9 mouse cellular contexts compared by ENCODE assay signal in the genomic region with DNA sequence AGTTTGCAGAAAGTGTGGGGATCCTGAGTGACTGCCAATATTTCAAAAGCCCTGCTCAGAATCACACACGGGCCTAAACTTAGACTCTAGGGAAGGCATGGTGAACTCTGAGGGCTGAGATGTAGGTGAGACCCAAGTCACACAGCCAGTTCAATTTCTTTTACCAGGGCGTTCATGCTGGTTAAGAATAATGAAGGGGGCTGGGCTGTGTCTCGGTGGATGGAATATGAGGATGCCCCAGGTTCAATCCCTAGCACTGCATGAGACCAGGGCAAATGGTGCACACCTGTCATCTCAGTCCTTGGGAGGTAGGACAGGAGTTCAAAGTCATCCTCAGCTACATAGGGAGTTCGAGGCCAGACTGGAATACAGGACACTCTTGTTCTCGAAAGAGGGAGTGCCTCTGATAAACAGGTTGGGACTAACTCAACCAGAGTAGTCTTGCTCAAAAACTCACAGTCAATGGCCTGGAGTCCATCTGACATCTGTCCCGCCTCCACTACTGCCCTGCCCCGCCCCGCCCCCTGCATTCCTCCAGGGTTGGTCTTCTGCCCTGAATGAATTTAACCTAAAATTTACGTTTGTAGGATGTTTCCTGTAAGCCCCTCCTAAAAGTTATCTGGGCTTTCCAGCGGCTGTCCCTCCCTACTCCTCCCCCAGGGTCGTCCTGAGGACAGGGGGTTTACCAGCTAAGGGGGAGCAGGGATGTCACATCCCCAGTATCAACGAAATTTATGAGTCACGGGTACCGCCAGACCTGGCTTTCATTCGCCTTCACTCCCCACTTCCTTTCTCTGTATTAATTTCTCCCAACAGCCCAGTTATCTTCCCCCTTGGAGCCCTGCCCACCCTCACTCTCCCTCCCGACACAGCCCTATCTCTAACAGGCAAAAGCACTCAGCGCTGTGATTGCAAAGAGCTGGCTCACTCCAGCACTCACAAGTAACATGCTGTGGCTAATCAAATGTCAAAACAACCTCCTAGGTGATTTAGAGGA. TPM values are rescaled to one million over a fixed set of nuclear protein-coding genes. Genes with fewer than 3 reads are reported as not detected.
DNase-seq lines count a peak whose midpoint lies in the region; ATAC-seq lines count a peak whose summit lies in the region.
"Had no signal": no experiment of that assay in that cellular context is flagged by ENCODE, and none has a peak within 500 bp of the region (broad histone marks: within the 10 kb centered on the region; RNA-seq: fewer than 3 reads in every experiment).

No protein-coding gene starts in this region.

- peaks cover 66% of the 10 kb centered on the region for H3K27me3 ChIP-seq in limb, embryonic 12.5 days
- H3K27me3 ChIP-seq in limb, embryonic 10.5 days (ENCODE audit: low read depth, poor library complexity, severe bottlenecking), result peaks cover 80% of the 10 kb centered on the region
- H3K27me3 ChIP-seq in forebrain, embryonic 15.5 days, result no peaks in the 10 kb centered on the region
- H3K27me3 ChIP-seq: Patski had no signal

- WGBS in limb, embryonic 12.5 days, result 25% methylated on average over 17 of the region's 17 CpGs
- WGBS in limb, embryonic 10.5 days, result 21% methylated on average over 17 of the region's 17 CpGs
- WGBS in forebrain, embryonic 15.5 days, result 47% methylated on average over 17 of the region's 17 CpGs

- no peak for DNase-seq in limb, embryonic 10.5 days (ENCODE audit: low spot score)
- peak; percentile 90 to 92 for DNase-seq in heart, adult 18-20 months
- DNase-seq in kidney, postnatal 25 days, result peak; percentile 63 to 66
- DNase-seq in ovary, postnatal 14 days (ENCODE audit: low spot score), result peak; percentile 71
- no peak for DNase-seq in thymus, postnatal 4 days
- no peak for DNase-seq in cerebellum, adult 11 months

- ATAC-seq in limb, embryonic 12.5 days (ENCODE audit: insufficient number of reproducible peaks, insufficient read depth, low FRiP score, low TSS enrichment, low read depth), result no peak
- no peak for ATAC-seq in forebrain, embryonic 15.5 days (replicated peaks)
- ATAC-seq: Patski had no signal

- H3K36me3 ChIP-seq in limb, embryonic 12.5 days, result no peaks in the 10 kb centered on the region
- no peaks in the 10 kb centered on the region for H3K36me3 ChIP-seq in limb, embryonic 10.5 days
- H3K36me3 ChIP-seq in forebrain, embryonic 15.5 days, result no peaks in the 10 kb centered on the region

- peak overlapping the region; percentile 15; the same call in 1 of the 2 replicates for H3K4me2 ChIP-seq in limb, embryonic 12.5 days
- no peak overlapping the region for H3K4me2 ChIP-seq in forebrain, embryonic 15.5 days (replicated peaks)

- no peak overlapping the region for H3K27ac ChIP-seq in limb, embryonic 12.5 days
- no peak overlapping the region for H3K27ac ChIP-seq in limb, embryonic 10.5 days
- H3K27ac ChIP-seq in forebrain, embryonic 15.5 days (replicated peaks), result no peak overlapping the region

- no peak overlapping the region for H3K9ac ChIP-seq in limb, embryonic 12.5 days (replicated peaks)
- H3K9ac ChIP-seq in forebrain, embryonic 15.5 days (replicated peaks), result no peak overlapping the region

- H3K4me1 ChIP-seq in limb, embryonic 12.5 days (replicated peaks), result peaks cover 30% of the 10 kb centered on the region
- peaks cover 38% of the 10 kb centered on the region for H3K4me1 ChIP-seq in limb, embryonic 10.5 days
- peaks cover 8% of the 10 kb centered on the region for H3K4me1 ChIP-seq in forebrain, embryonic 15.5 days

- no peak overlapping the region for H3K4me3 ChIP-seq in limb, embryonic 12.5 days (replicated peaks)
- H3K4me3 ChIP-seq in limb, embryonic 10.5 days, result no peak overlapping the region
- no peak overlapping the region for H3K4me3 ChIP-seq in forebrain, embryonic 15.5 days

- H3K9me3 ChIP-seq in limb, embryonic 12.5 days, result no peaks in the 10 kb centered on the region
- no peaks in the 10 kb centered on the region for H3K9me3 ChIP-seq in limb, embryonic 10.5 days (replicated peaks)
- H3K9me3 ChIP-seq in forebrain, embryonic 15.5 days, result no peaks in the 10 kb centered on the region

RNA-seq across cellular contexts. Expression of a gene that starts 35.3 kb away (rescaled TPM):
- 59.1 and 71.2 TPM in 2 replicates for polyA plus RNA-seq in limb, embryonic 12.5 days (2016; fragmentation: Nextera tagmentation; extraction: Ambion mirVana)
- 53.4 and 55.7 TPM in 2 replicates for polyA plus RNA-seq in limb, embryonic 10.5 days (2016; fragmentation: Nextera tagmentation; extraction: Ambion mirVana)
- 10 to 100 TPM; 15.2 to 21.9 TPM for total RNA-seq in heart, adult 18-20 months (2021)
- polyA plus RNA-seq in forebrain, embryonic 15.5 days (2015; fragmentation: Nextera tagmentation; extraction: Ambion mirVana), result 39.9 and 40.9 TPM in 2 replicates

Comparison
In these comparisons a context has a peak if more than half of its experiments do, and no peak if none do; other contexts are left out.
1. DNase-seq: peak in heart, adult 18-20 months (2 of 2), kidney, postnatal 25 days (2 of 2) and ovary, postnatal 14 days (single experiment); none in limb, embryonic 10.5 days (single experiment), thymus, postnatal 4 days (single experiment) and cerebellum, adult 11 months (single experiment).